Mouse (Mus musculus) liver, embryonic 14.5 days (tissue): ENCODE results near the gene Ano4. TPM values are rescaled to one million over a fixed set of nuclear protein-coding genes. Genes with fewer than 3 reads are reported as not detected.

Source experiments
- ATAC-seq: fragments of 200-750 bp; cut with Nextera tagmentation; 2 replicates; pipeline ENCODE4 v1.8.0; 2017; ENCODE audit warnings: moderate number of reproducible peaks, mild to moderate bottlenecking, moderate library complexity; ENCODE audit not compliant: insufficient read depth
- DNase-seq, 3 experiments: peaks; one replicate each; pipeline ENCODE4 v3.0.0-alpha.2; 2012 to 2013; ENCODE audit warnings: low read depth in 3 of 3, low spot score in 3 of 3
- H3K27ac ChIP-seq: fragments of 300-500 bp; sonication (generic); 2 replicates; pipeline ENCODE4 v1.5.1; 2014; ENCODE audit warnings: moderate library complexity, mild to moderate bottlenecking, control low read depth, inconsistent platforms
- H3K27me3 ChIP-seq: fragments of 300-500 bp; sonication (generic); 2 replicates; pipeline ENCODE4 v1.6.1; 2014; ENCODE audit warnings: mild to moderate bottlenecking, low read length, moderate library complexity; ENCODE audit not compliant: control insufficient read depth, insufficient read depth
- H3K36me3 ChIP-seq: fragments of 300-500 bp; sonication (generic); replicated peaks from 2 replicates; pipeline ENCODE4 v1.6.1; 2014; ENCODE audit warnings: low read depth; ENCODE audit not compliant: control insufficient read depth, insufficient read depth
- H3K4me1 ChIP-seq, 2 experiments: fragments of 200-500 bp in 1 of 2; fragments of 300-500 bp in 1 of 2; sonication (generic) in 1 of 2; replicated peaks; 2 replicates each; pipeline ENCODE4 v1.6.1; 2012 to 2014; ENCODE audit warnings: antibody characterized with exemption in 1 of 2, inconsistent platforms in 1 of 2, low read length in 1 of 2; ENCODE audit not compliant: control insufficient read depth in 2 of 2, insufficient read depth in 2 of 2
- H3K4me2 ChIP-seq: fragments of 300-500 bp; sonication (generic); 2 replicates; pipeline ENCODE4 v1.6.1; 2014; ENCODE audit warnings: low read depth, mild to moderate bottlenecking, control low read depth, moderate library complexity
- H3K4me3 ChIP-seq, 2 experiments: fragments of 200-500 bp in 1 of 2; fragments of 300-500 bp in 1 of 2; sonication (generic) in 1 of 2; 2 replicates each; pipeline ENCODE4 v1.5.1; 2012 to 2014; ENCODE audit warnings: low read depth in 2 of 2, low read length in 2 of 2, mild to moderate bottlenecking in 2 of 2, control low read depth in 1 of 2, inconsistent platforms in 1 of 2, moderate library complexity in 1 of 2; ENCODE audit not compliant: insufficient read depth in 1 of 2
- H3K9ac ChIP-seq: fragments of 300-500 bp; sonication (generic); replicated peaks from 2 replicates; pipeline ENCODE4 v1.6.1; 2014; ENCODE audit warnings: mild to moderate bottlenecking, control low read depth, moderate library complexity
- H3K9me3 ChIP-seq: fragments of 300-500 bp; sonication (generic); 2 replicates; pipeline ENCODE4 v1.6.1; 2016; ENCODE audit warnings: low read length, mixed read lengths; ENCODE audit not compliant: control insufficient read depth
- CTCF ChIP-seq: IDR thresholded peaks from 2 replicates; pipeline ENCODE4 v1.5.1; 2016; ENCODE audit warnings: antibody characterized with exemption, low read depth, control low read depth
- EP300 ChIP-seq: IDR thresholded peaks from 2 replicates; pipeline ENCODE4 v1.6.1; 2016; ENCODE audit warnings: antibody characterized with exemption, low read depth
- WGBS: fragments of 180-500 bp; shearing (Covaris S2); extraction: QIAGEN DNeasy Blood & Tissue Kit; methylation state at CpG from one replicate; pipeline ENCODE4 v1.1.7; 2014; ENCODE audit not compliant: insufficient replicate concordance; 5-methylcytosine and 5-hydroxymethylcytosine counted together
- polyA plus RNA-seq, 2 experiments: library from polyadenylated mRNA; depleted of rRNA in 1 of 2; stranded (reverse) in 1 of 2; unstranded in 1 of 2; fragments of >200 nt; fragmentation: Nextera tagmentation in 1 of 2; extraction: Ambion mirVana in 1 of 2; gene quantifications; 2 replicates each; pipeline versions ENCODE4 v1.2.1 to v1.2.3; 2012 to 2014

Ano4 gene
- polyA plus RNA-seq, 2 experiments, result 0.03 to 0.08 TPM

- DNase-seq (no peak), ATAC-seq (no peak)
- Histone ChIP-seq H3K4me3 (no peak overlapping the region), H3K27me3 (no peaks in the 10 kb centered on the region), H3K9ac (no peak overlapping the region), H3K9me3 (no peaks in the 10 kb centered on the region), H3K4me1 (no peaks in the 10 kb centered on the region), H3K4me2 (no peak overlapping the region), H3K36me3 (no peaks in the 10 kb centered on the region), H3K27ac (no peak overlapping the region)
- no peak for TF ChIP-seq CTCF
- TF ChIP-seq EP300, result no peak
- 54% methylated on average over 5 of the region's 5 CpGs for WGBS
Observed at GRCm38 (mm10) chr10:89018926-89019325, 325.6 kb downstream of the Ano4 start.

GRCm38 (mm10) chr10:89008303-89008702 lies 336.3 kb downstream of the Ano4 start:
- Histone ChIP-seq H3K4me2 (no peak overlapping the region), H3K4me3 (no peak overlapping the region), H3K36me3 (no peaks in the 10 kb centered on the region), H3K4me1 (no peaks in the 10 kb centered on the region), H3K9ac (no peak overlapping the region), H3K27ac (no peak overlapping the region), H3K9me3 (no peaks in the 10 kb centered on the region), H3K27me3 (no peaks in the 10 kb centered on the region)
- TF ChIP-seq CTCF (no peak), EP300 (no peak)
- no peak for ATAC-seq
- 46% methylated on average over 1 of the region's 1 CpGs for WGBS
- no peak for DNase-seq

GRCm38 (mm10) chr10:89004518-89004917 lies 340.0 kb downstream of the Ano4 start:
- H3K4me3 ChIP-seq, result no peak overlapping the region
- no peak overlapping the region for H3K27ac ChIP-seq
- H3K4me2 ChIP-seq, result no peak overlapping the region
- no peaks in the 10 kb centered on the region for H3K27me3 ChIP-seq
- ATAC-seq, result no peak
- 70% methylated on average over 3 of the region's 3 CpGs for WGBS
- no peak for DNase-seq
- H3K9me3 ChIP-seq, result no peaks in the 10 kb centered on the region
- no peaks in the 10 kb centered on the region for H3K36me3 ChIP-seq
- H3K4me1 ChIP-seq, result no peaks in the 10 kb centered on the region
- TF ChIP-seq EP300, result no peak
- TF ChIP-seq CTCF, result no peak
- H3K9ac ChIP-seq, result no peak overlapping the region

GRCm38 (mm10) chr10:88986925-88987324 lies 357.6 kb downstream of the Ano4 start:
- ATAC-seq (no peak), DNase-seq (no peak)
- 49% methylated on average over 6 of the region's 6 CpGs for WGBS

GRCm38 (mm10) chr10:88983444-88983843 lies 361.1 kb downstream of the Ano4 start:
- no peaks in the 10 kb centered on the region for H3K36me3 ChIP-seq
- H3K27ac ChIP-seq, result no peak overlapping the region
- H3K4me2 ChIP-seq, result no peak overlapping the region
- no peak for TF ChIP-seq EP300
- TF ChIP-seq CTCF, result peak; percentile 37
- no peaks in the 10 kb centered on the region for H3K4me1 ChIP-seq
- H3K9me3 ChIP-seq, result no peaks in the 10 kb centered on the region
- ATAC-seq (no peak), DNase-seq (no peak)
- H3K4me3 ChIP-seq, result no peak overlapping the region
- 25% methylated on average over 8 of the region's 8 CpGs for WGBS
- H3K9ac ChIP-seq, result no peak overlapping the region
- H3K27me3 ChIP-seq, result no peaks in the 10 kb centered on the region

More at GRCm38 (mm10) chr10:88986925-88987324, 357.6 kb downstream of the Ano4 start:
- no peaks in the 10 kb centered on the region for H3K4me1 ChIP-seq
- no peak for TF ChIP-seq CTCF
- TF ChIP-seq EP300, result no peak
- H3K36me3 ChIP-seq, result no peaks in the 10 kb centered on the region
- no peak overlapping the region for H3K27ac ChIP-seq
- H3K4me3 ChIP-seq, result no peak overlapping the region
- H3K9me3 ChIP-seq, result no peaks in the 10 kb centered on the region
- H3K9ac ChIP-seq, result no peak overlapping the region
- no peak overlapping the region for H3K4me2 ChIP-seq
- no peaks in the 10 kb centered on the region for H3K27me3 ChIP-seq

GRCm38 (mm10) chr10:88979451-88979850 lies 365.1 kb downstream of the Ano4 start:
- DNase-seq (no peak), ATAC-seq (no peak)
- 53% methylated on average over 4 of the region's 4 CpGs for WGBS
- H3K36me3 ChIP-seq, result no peaks in the 10 kb centered on the region
- no peaks in the 10 kb centered on the region for H3K9me3 ChIP-seq
- no peaks in the 10 kb centered on the region for H3K4me1 ChIP-seq
- H3K4me2 ChIP-seq, result no peak overlapping the region
- H3K9ac ChIP-seq, result no peak overlapping the region
- no peaks in the 10 kb centered on the region for H3K27me3 ChIP-seq
- no peak overlapping the region for H3K27ac ChIP-seq
- TF ChIP-seq EP300 (no peak), CTCF (no peak)
- H3K4me3 ChIP-seq, result no peak overlapping the region
